Mouse (Mus musculus): ENCODE data around the gene Olfr204. TPM values are rescaled to one million over a fixed set of nuclear protein-coding genes. Genes with fewer than 3 reads are reported as not detected.
"Not testable (repeated sequence)": the region's sequence is repeated elsewhere in the genome, so short reads cannot be mapped to it uniquely, and the experiment has no call there.

The Olfr204 gene
- total and polyA plus RNA-seq, 3 experiments = not detected

DNA sequence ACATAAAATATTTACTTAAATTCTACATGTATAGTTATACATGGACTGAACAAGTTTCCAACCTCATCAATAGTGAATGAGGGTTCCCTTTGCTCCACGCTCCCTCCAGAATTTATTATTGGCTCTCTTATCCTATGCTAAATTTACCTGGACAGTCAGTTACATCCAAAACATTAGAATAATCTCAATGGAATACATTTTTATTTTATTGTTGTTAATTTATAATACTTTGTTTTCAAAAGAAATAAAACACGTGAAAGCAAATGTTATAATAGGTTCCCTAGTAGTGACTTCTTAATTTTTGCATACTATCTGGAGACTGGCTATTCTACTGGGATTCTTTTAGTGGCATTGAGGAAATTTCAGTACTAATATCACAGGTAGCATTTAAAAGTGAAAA, 19.5 kb downstream of the Olfr204 start, which contains the start of gene Olfr203:
TSS of gene Olfr203 (plus strand) at position 301 of the 400 bp plus-strand sequence.
- TF ChIP-seq TBP (conservative IDR thresholded peaks at IDR 0.05; ENCODE audit: low read depth, low read length) (no peak), ELF1 (IDR thresholded peaks at IDR 0.05; ENCODE audit: low read depth, low read length) (no peak)
- no peak within 1 kb of the TSS for H3K4me2 ChIP-seq (ENCODE audit: insufficient read depth, low read depth, poor library complexity, severe bottlenecking)
- no peak within 1 kb of the TSS for H3K4me3 ChIP-seq (replicated peaks in 1 of 3; ENCODE audit: low read depth in 2 of 3, low read length in 2 of 3, poor library complexity in 1 of 3)
- no peaks in the 10 kb centered on the region for H3K79me2 ChIP-seq (replicated peaks; ENCODE audit: control insufficient read depth, extremely low read depth, insufficient read depth, poor library complexity, severe bottlenecking)
- in situ Hi-C loops (cut with MboI; ENCODE audit: low pct_ligation_motif_present, low pct_unique_long_range_greater_than_20kb, low sequenced_read_pairs) (no loop called here), dilution Hi-C loops (cut with MboI; ENCODE audit: extremely low pct_ligation_motif_present, extremely low pct_unique_long_range_greater_than_20kb, low sequenced_read_pairs) (no loop called here)
- no peaks in the 10 kb centered on the region for H3K9me3 ChIP-seq (replicated peaks; ENCODE audit: low read length)
- no peak within 1 kb of the TSS for H3K9ac ChIP-seq (ENCODE audit: insufficient read depth, low read depth)
- no peak for DNase-seq (ENCODE audit: extremely low read depth)
- H3K36me3 ChIP-seq (replicated peaks in 1 of 2; ENCODE audit: control insufficient read depth in 1 of 2, insufficient read depth in 1 of 2, low read length in 1 of 2) = no peaks in the 10 kb centered on the region
- H3K27ac ChIP-seq (ENCODE audit: insufficient read depth, low read depth) = no peak within 1 kb of the TSS
- H3K4me1 ChIP-seq (ENCODE audit: control insufficient read depth in 1 of 2, insufficient read depth in 2 of 2) = no peaks in the 10 kb centered on the region
- H3K27me3 ChIP-seq (replicated peaks) = no peaks in the 10 kb centered on the region

DNA sequence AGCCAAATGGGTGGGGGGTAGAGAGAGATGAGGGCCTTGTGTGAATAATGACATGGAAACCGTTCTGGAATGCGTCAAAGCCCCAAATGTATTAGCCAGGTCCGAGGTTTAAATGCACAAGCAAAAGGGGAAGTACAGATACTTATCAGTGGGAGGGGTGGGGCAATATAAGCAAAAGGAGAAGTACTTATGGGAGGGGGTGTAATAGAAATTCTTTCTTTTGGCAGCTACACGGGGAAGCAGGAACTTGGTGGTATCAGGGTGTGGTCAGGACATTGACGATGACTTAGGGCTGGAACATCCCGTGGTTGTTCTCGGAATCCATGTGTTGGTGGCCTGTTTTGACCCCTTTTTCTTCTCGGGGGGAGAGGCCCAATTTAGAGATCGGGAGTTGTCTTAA, 30.5 kb downstream of the Olfr204 start:
- in situ Hi-C loops (cut with MboI; ENCODE audit: low pct_ligation_motif_present, low pct_unique_long_range_greater_than_20kb, low sequenced_read_pairs); H3K79me2 ChIP-seq (replicated peaks; ENCODE audit: control insufficient read depth, extremely low read depth, insufficient read depth, poor library complexity, severe bottlenecking); DNase-seq (ENCODE audit: extremely low read depth); H3K9me3 ChIP-seq (replicated peaks; ENCODE audit: low read length); H3K4me1 ChIP-seq (ENCODE audit: control insufficient read depth in 1 of 2, insufficient read depth in 2 of 2); H3K27ac ChIP-seq (ENCODE audit: insufficient read depth, low read depth); dilution Hi-C loops (cut with MboI; ENCODE audit: extremely low pct_ligation_motif_present, extremely low pct_unique_long_range_greater_than_20kb, low sequenced_read_pairs); H3K36me3 ChIP-seq (replicated peaks in 1 of 2; ENCODE audit: control insufficient read depth in 1 of 2, insufficient read depth in 1 of 2, low read length in 1 of 2); H3K4me2 ChIP-seq (ENCODE audit: insufficient read depth, low read depth, poor library complexity, severe bottlenecking); H3K9ac ChIP-seq (ENCODE audit: insufficient read depth, low read depth); H3K4me3 ChIP-seq (replicated peaks in 1 of 3; ENCODE audit: low read depth in 2 of 3, low read length in 2 of 3, poor library complexity in 1 of 3); H3K27me3 ChIP-seq (replicated peaks): not testable (repeated sequence)

DNA sequence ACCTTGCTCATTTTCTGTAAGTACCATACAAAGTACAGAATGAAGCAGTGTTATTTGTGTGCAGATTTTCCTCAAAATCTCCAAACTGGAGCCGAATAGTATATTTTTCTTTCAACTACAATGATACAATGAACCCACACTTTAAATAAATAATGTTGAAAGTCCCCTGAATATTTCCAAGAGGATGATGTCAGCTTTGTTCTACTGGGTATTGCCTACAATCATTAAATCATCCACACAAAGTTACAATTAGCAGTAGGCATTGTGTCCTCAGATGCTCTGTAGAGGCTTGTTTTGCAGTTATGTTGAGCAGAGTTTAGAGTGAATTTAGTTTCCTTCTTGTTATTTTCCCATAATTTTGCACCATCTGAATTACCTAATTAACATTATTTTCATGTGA, 31.4 kb downstream of the Olfr204 start, which contains the start of gene Olfr202:
TSS of gene Olfr202 (minus strand) at position 101 of the 400 bp plus-strand sequence.
- no peaks in the 10 kb centered on the region for H3K36me3 ChIP-seq (replicated peaks in 1 of 2; ENCODE audit: control insufficient read depth in 1 of 2, insufficient read depth in 1 of 2, low read length in 1 of 2)
- no peak for DNase-seq (ENCODE audit: extremely low read depth)
- dilution Hi-C loops (cut with MboI; ENCODE audit: extremely low pct_ligation_motif_present, extremely low pct_unique_long_range_greater_than_20kb, low sequenced_read_pairs) = no loop called here
- TF ChIP-seq UBTF (IDR thresholded peaks at IDR 0.05; ENCODE audit: low read depth, low read length) (no peak), POLR2A (IDR thresholded peaks at IDR 0.05; ENCODE audit: low read depth, low read length) (no peak), ZNF384 (IDR thresholded peaks at IDR 0.05; ENCODE audit: low read depth, low read length) (no peak), MEF2A (IDR thresholded peaks at IDR 0.05; ENCODE audit: borderline replicate concordance, low read depth, low read length) (no peak), ZKSCAN1 (IDR thresholded peaks at IDR 0.05; ENCODE audit: borderline replicate concordance, low read depth, low read length) (no peak), POLR2AphosphoS2 (IDR thresholded peaks at IDR 0.05; ENCODE audit: low read depth, low read length) (no peak), BHLHE40 (IDR thresholded peaks at IDR 0.05; ENCODE audit: low read depth, low read length) (no peak), CHD1 (IDR thresholded peaks at IDR 0.05; ENCODE audit: low read depth, low read length) (no peak), E2F4 (IDR thresholded peaks at IDR 0.05; ENCODE audit: insufficient replicate concordance, low read depth, low read length) (no peak)
- no peaks in the 10 kb centered on the region for H3K9me3 ChIP-seq (replicated peaks; ENCODE audit: low read length)
- no peaks in the 10 kb centered on the region for H3K79me2 ChIP-seq (replicated peaks; ENCODE audit: control insufficient read depth, extremely low read depth, insufficient read depth, poor library complexity, severe bottlenecking)
- H3K27me3 ChIP-seq (replicated peaks) = no peaks in the 10 kb centered on the region
- in situ Hi-C loops (cut with MboI; ENCODE audit: low pct_ligation_motif_present, low pct_unique_long_range_greater_than_20kb, low sequenced_read_pairs) = no loop called here
- no peak within 1 kb of the TSS for H3K9ac ChIP-seq (ENCODE audit: insufficient read depth, low read depth)
- no peak within 1 kb of the TSS for H3K4me3 ChIP-seq (replicated peaks in 1 of 3; ENCODE audit: low read depth in 2 of 3, low read length in 2 of 3, poor library complexity in 1 of 3)
- H3K4me2 ChIP-seq (ENCODE audit: insufficient read depth, low read depth, poor library complexity, severe bottlenecking) = no peak within 1 kb of the TSS
- H3K27ac ChIP-seq (ENCODE audit: insufficient read depth, low read depth) = no peak within 1 kb of the TSS
- H3K4me1 ChIP-seq (ENCODE audit: control insufficient read depth in 1 of 2, insufficient read depth in 2 of 2) = no peaks in the 10 kb centered on the region
